Mouse (Mus musculus) kidney, embryonic 16.5 days (tissue): ENCODE data around the gene Mvb12a. TPM values are rescaled to one million over a fixed set of nuclear protein-coding genes. Genes with fewer than 3 reads are reported as not detected.
"Not testable (repeated sequence)": the region's sequence is repeated elsewhere in the genome, so short reads cannot be mapped to it uniquely, and the experiment has no call there.

ENCODE experiments used
- ATAC-seq: fragments of 200-750 bp; cut with Nextera tagmentation; 2 replicates; pipeline ENCODE4 v1.8.0; 2017; ENCODE audit warnings: moderate TSS enrichment; ENCODE audit not compliant: low FRiP score, low TSS enrichment
- H3K27ac ChIP-seq: fragments of 300-500 bp; sonication (generic); 2 replicates; pipeline ENCODE4 v1.5.1; 2014; ENCODE audit warnings: low read length
- H3K27me3 ChIP-seq: fragments of 300-500 bp; sonication (generic); 2 replicates; pipeline ENCODE4 v1.6.1; 2014; ENCODE audit warnings: low read length, control low read depth, mixed read lengths; ENCODE audit not compliant: insufficient read depth
- H3K36me3 ChIP-seq: fragments of 300-500 bp; sonication (generic); 2 replicates; pipeline ENCODE4 v1.6.1; 2014; ENCODE audit warnings: low read length, control low read depth, mixed read lengths; ENCODE audit not compliant: insufficient read depth
- H3K4me1 ChIP-seq: fragments of 300-500 bp; sonication (generic); 2 replicates; pipeline ENCODE4 v1.6.1; 2014; ENCODE audit warnings: low read length, control low read depth, mixed read lengths; ENCODE audit not compliant: insufficient read depth
- H3K4me2 ChIP-seq: fragments of 300-500 bp; sonication (generic); replicated peaks from 2 replicates; pipeline ENCODE4 v1.6.1; 2014; ENCODE audit warnings: low read depth, low read length
- H3K4me3 ChIP-seq: fragments of 300-500 bp; sonication (generic); 2 replicates; pipeline ENCODE4 v1.5.1; 2014; ENCODE audit warnings: mild to moderate bottlenecking, low read length
- H3K9ac ChIP-seq: fragments of 300-500 bp; sonication (generic); replicated peaks from 2 replicates; pipeline ENCODE4 v1.6.1; 2014; ENCODE audit warnings: low read length
- H3K9me3 ChIP-seq: fragments of 300-500 bp; sonication (generic); 2 replicates; pipeline ENCODE4 v1.6.1; 2016; ENCODE audit warnings: low read length, control low read depth
- WGBS: fragments of 180-500 bp; shearing (Covaris S2); extraction: QIAGEN DNeasy Blood & Tissue Kit; methylation state at CpG from one replicate; pipeline ENCODE4 v1.1.7; 2014; 5-methylcytosine and 5-hydroxymethylcytosine counted together
- polyA plus RNA-seq: library from polyadenylated mRNA; unstranded; fragments of >200 nt; fragmentation: Nextera tagmentation; extraction: Ambion mirVana; gene quantifications from 2 replicates; pipeline ENCODE4 v1.2.1, GENCODE M21; 2015

Mvb12a gene
- polyA plus RNA-seq, 1 experiment from 2014 or later, result 118 TPM

DNA sequence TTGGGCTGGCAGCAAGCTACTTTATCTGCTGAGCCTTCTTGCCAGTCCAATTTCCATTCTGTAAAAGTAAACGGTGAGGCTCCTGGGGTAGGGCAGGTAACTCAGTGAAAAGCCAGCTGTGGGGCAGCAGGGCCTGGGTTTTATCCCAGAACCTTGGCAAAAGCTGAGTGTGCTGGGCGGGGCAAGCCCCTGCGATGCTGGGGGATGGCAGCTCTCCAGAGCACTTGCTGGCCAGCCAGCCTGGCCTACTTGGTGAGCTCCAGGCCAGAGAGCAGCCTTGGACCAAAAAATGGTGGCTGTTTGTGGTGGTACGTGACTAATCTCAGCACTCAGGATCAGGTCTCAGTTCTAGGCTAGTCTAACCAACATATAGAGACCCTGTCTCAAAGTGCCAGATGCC, 36.7 kb upstream of the Mvb12a start:
- Histone ChIP-seq H3K4me1 (peaks cover 6% of the 10 kb centered on the region), H3K36me3 (no peaks in the 10 kb centered on the region), H3K27ac (no peak overlapping the region), H3K9ac (no peak overlapping the region), H3K9me3 (no peaks in the 10 kb centered on the region), H3K4me3 (no peak overlapping the region), H3K4me2 (no peak overlapping the region), H3K27me3 (peaks cover 41% of the 10 kb centered on the region)
- 77% methylated on average over 4 of the region's 4 CpGs for WGBS
- no peak for ATAC-seq

DNA sequence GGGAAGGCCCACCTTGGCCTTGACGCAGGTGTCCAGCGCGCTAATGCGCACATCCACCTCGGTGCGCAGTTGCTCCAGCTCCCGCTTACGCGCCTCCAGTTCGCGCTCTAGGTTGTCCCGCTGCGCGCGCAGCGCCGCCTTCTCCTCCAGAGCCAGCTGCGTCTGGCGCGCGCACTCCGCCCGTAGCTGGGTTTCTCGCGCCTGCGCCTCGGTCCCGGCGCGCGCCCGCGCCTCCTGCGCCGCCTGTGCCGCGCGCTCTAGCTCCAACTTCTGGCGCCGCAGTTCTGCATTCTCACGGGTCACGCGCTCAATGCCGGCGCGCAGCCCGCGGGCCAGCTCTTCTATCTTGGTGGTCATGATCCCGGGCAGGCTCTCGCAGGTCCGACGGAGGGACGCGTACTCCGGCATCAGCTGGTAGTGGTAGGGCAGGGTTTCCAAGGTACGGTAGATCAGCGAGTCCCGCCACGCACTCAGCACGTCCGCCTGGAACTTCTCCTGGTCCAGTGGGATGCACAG, 35.1 kb upstream of the Mvb12a start:
- Histone ChIP-seq H3K4me2 (peak overlapping the region; percentile 89), H3K9me3 (no peaks in the 10 kb centered on the region), H3K27me3 (peaks cover 41% of the 10 kb centered on the region), H3K4me3 (peak overlapping the region; percentile 56), H3K27ac (no peak overlapping the region), H3K9ac (peak overlapping the region; percentile 67), H3K36me3 (no peaks in the 10 kb centered on the region), H3K4me1 (peaks cover 6% of the 10 kb centered on the region)
- peak; percentile 72; the same call in 1 of the 2 replicates for ATAC-seq
- under 1% methylated on average over 61 of the region's 61 CpGs for WGBS

DNA sequence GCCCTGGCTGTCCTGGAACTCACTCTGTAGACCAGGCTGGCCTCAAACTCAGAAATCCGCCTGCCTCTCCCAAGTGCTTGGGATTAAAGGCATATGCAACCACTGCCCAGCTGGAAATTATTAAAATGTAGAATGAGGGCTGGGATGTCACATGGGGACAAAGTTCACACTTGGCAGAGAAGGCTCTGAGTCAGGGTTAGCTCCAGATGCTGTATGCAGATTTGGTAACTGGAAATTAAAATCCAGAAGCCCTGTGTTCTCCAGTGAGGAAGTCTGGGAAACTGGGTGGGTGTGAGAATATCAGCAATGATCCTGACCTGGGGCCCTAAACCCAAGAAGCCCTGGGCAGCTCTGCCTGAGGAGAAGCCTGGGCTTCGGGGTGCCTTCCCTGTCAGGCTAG, 33.4 kb upstream of the Mvb12a start:
- 0 out of 2 replicates have a peak overlapping the region, but pooled peaks have one; percentile 26 for H3K9ac ChIP-seq
- peaks cover 6% of the 10 kb centered on the region for H3K4me1 ChIP-seq
- no peak overlapping the region for H3K27ac ChIP-seq
- WGBS, result 76% methylated on average over 2 of the region's 2 CpGs
- H3K4me2 ChIP-seq, result peak overlapping the region; percentile 89
- peaks cover 41% of the 10 kb centered on the region for H3K27me3 ChIP-seq
- peak overlapping the region; percentile 38 for H3K4me3 ChIP-seq
- H3K36me3 ChIP-seq, result no peaks in the 10 kb centered on the region
- no peaks in the 10 kb centered on the region for H3K9me3 ChIP-seq
- no peak for ATAC-seq

DNA sequence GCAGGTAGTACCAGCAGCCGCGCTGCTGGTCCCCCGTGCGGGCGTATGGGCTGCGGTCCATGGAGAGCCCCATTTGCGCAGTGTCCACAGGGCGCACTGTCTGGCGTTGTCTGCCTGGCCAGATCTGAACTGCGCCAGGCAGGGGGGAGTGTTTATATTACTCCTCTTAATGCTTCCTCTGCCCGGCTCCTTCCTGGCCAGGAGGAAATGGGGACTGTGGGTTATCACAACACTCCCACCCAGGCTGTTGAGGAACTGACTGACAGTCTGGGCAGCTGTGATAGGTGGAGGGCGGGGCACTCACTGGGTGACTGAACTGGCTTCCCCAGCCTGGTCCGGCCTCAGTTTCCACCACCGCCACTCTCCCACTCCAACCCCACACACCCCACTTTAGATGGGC, 31.1 kb upstream of the Mvb12a start, which contains the start of gene Plvap:
Gene Plvap, minus strand, starts transcription at position 109 of the 400 bp plus-strand sequence.
- peak; percentile 71 for ATAC-seq
- peak within 1 kb of the TSS; percentile 24; the same call in 1 of the 2 replicates for H3K27ac ChIP-seq
- peaks cover 7% of the 10 kb centered on the region for H3K4me1 ChIP-seq
- peak within 1 kb of the TSS; percentile 39 for H3K9ac ChIP-seq
- 33% methylated on average over 13 of the region's 14 CpGs for WGBS
- no peaks in the 10 kb centered on the region for H3K36me3 ChIP-seq
- peaks cover 30% of the 10 kb centered on the region for H3K27me3 ChIP-seq
- no peaks in the 10 kb centered on the region for H3K9me3 ChIP-seq
- peak within 1 kb of the TSS; percentile 89 for H3K4me2 ChIP-seq
- H3K4me3 ChIP-seq, result peak within 1 kb of the TSS; percentile 38

DNA sequence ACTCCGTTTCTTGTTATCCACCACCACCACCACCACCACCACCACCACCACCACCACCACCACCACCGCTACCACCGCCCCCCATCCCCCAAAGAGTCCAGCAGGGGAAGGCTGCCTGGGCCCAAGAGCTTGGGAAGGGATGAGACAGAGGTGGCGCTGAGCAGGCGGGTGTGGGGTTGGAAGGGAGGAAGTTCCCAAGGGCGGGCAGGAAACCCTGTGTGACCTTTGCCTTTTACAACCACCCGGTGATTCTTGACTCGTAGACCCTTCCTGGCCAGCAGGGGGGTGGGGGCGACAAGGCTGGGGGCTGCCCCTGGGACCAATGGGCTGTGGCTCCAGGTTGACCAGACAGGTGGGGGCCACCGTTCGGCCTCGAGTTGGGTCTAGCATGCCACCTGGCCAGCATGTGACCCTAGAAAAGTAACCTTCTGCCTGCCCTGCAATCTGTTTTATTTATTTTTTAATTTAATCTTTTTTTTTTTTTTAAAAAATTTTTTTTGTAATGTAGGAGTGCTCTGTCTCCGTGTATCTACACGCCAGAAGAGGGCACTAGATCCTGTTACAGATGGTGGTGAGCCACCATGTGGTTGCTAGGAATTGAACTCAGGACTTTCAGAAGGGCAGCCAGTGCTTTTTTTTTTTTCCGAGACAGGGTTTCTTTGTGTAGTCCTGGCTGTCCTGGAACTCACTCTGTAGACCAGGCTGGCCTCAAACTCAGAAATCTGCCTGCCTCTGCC, 29.5 kb upstream of the Mvb12a start:
- WGBS, result 54% methylated on average over 12 of the region's 15 CpGs
- Histone ChIP-seq H3K27me3 (peaks cover 14% of the 10 kb centered on the region), H3K4me1 (peaks cover 7% of the 10 kb centered on the region; the same call in 1 of the 2 replicates), H3K36me3 (no peaks in the 10 kb centered on the region), H3K9me3 (no peaks in the 10 kb centered on the region), H3K4me3 (no peak overlapping the region), H3K27ac (no peak overlapping the region), H3K9ac (no peak overlapping the region), H3K4me2 (no peak overlapping the region)
- ATAC-seq, result 0 out of 2 replicates have a peak, but pooled peaks have one; percentile 17

DNA sequence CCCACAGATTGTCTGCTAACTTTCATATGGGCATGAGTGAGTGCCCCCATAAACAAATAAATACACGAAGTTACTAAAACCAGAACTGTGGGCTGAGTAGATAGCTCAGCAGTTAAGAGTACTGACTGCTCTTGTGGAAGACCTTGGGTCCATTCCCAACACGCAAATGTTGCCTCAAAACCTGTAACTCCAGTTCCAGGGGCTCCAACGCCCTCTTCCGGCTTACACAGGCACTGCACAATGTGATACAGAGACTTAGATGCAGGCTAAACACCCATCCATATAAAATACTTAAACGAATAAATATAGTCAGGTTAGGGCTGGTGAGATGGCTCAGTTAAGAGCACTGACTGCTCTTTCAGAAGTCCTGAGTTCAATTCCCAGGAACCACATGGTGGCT, 27.7 kb upstream of the Mvb12a start:
- 0 out of 2 replicates have a peak, but pooled peaks cover 3% of the 10 kb centered on the region for H3K27me3 ChIP-seq
- H3K27ac ChIP-seq, result no peak overlapping the region
- no peak overlapping the region for H3K4me2 ChIP-seq
- peaks cover 7% of the 10 kb centered on the region; the same call in 1 of the 2 replicates for H3K4me1 ChIP-seq
- WGBS, result 66% methylated on average over 5 of the region's 5 CpGs
- H3K36me3 ChIP-seq, result no peaks in the 10 kb centered on the region
- H3K9ac ChIP-seq, result no peak overlapping the region
- no peaks in the 10 kb centered on the region for H3K9me3 ChIP-seq
- no peak overlapping the region for H3K4me3 ChIP-seq
- no peak for ATAC-seq

DNA sequence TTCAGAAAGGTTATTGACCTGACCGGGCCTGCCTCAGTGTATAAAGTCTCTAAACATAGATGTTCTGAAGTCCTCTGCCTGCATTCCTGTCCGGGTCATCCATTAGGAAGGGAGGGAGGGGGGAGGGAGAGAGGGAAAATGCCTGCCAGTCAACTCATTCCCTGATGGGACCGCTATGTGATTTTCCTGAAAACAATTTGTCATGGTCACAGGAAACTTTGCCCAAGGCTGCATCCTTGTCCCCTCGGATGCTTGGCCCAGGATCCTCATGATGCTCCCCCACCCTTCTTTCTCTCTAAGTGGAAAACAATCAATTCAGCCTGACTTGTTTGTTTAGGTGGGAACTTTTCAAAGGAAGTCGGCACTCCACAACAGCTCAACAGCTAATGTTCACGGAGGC, 25.9 kb upstream of the Mvb12a start:
- H3K9me3 ChIP-seq, result no peaks in the 10 kb centered on the region
- no peaks in the 10 kb centered on the region for H3K36me3 ChIP-seq
- 19% methylated on average over 6 of the region's 6 CpGs for WGBS
- H3K4me1 ChIP-seq, result peaks cover 9% of the 10 kb centered on the region; the same call in 1 of the 2 replicates
- H3K27ac ChIP-seq, result peak overlapping the region; percentile 57; the same call in 1 of the 2 replicates
- no peak for ATAC-seq
- H3K4me2 ChIP-seq, result no peak overlapping the region
- no peak overlapping the region for H3K4me3 ChIP-seq
- H3K27me3 ChIP-seq, result no peaks in the 10 kb centered on the region
- no peak overlapping the region; the same call in 1 of the 2 replicates for H3K9ac ChIP-seq

DNA sequence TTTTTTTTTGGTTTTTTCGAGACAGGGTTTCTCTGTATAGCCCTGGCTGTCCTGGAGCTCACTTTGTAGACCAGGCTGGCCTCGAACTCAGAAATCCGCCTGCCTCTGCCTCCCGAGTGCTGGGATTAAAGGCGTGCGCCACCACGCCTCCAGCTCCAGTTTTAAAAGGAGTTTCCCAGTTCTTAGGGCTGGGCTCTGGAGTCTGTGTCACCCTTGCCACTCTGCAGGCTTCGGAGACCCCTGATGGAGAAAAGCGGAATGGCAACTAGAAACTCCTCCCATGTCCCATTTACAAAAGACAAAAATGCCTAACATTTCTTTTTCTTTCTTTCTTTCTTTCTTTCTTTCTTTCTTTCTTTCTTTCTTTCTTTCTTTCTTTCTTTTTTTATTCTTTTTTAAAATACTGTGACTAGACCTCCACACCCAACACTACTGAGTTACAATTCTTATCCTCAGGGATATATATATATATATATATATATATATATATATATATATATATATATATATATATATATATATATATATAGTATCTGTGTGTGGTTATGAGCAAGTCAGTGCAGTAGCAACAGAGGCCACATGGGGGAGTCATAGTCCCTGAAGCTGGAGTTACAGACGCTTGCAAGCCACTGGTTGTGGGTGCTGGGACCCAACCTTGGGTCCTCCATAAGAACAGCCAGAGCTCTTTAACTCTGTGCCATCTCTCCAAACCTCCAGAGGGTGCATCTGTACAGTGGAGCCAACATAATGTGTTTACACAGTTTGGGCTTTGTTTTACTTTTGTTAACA, 23.5 kb upstream of the Mvb12a start:
- not testable (repeated sequence) for ATAC-seq, H3K27me3 ChIP-seq

DNA sequence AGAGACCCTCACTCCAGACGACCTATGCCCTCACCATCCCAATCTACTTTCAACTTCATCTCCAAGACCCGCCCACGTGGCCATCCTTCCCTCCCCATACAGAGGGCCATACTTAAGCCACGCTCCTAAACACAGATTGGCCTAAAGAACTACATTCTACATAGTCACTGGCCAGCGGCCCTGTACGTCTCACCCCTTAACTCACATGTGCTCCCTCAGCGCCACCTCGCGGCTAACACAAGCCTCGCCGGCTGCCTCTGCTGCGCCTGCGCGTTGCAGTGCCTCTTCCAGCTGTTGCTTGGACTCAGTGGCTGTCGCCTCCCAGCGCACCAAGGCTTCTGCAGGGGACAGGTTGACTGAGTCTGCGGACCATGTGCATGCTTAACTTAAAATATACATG, 21.1 kb upstream of the Mvb12a start:
- H3K9me3 ChIP-seq, result no peaks in the 10 kb centered on the region
- no peak overlapping the region for H3K27ac ChIP-seq
- H3K4me2 ChIP-seq, result peak overlapping the region; percentile 24
- H3K36me3 ChIP-seq, result no peaks in the 10 kb centered on the region
- no peak overlapping the region for H3K9ac ChIP-seq
- 2% methylated on average over 17 of the region's 17 CpGs for WGBS
- ATAC-seq, result peak; percentile 93
- peaks cover 23% of the 10 kb centered on the region for H3K4me1 ChIP-seq
- no peak overlapping the region for H3K4me3 ChIP-seq
- peaks cover 16% of the 10 kb centered on the region for H3K27me3 ChIP-seq

More for the DNA sequence above, 23.5 kb upstream of the Mvb12a start:
- not testable (repeated sequence) for H3K9ac ChIP-seq, H3K36me3 ChIP-seq, H3K27ac ChIP-seq, H3K4me3 ChIP-seq, H3K4me2 ChIP-seq, H3K9me3 ChIP-seq
- 31% methylated on average over 10 of the region's 10 CpGs for WGBS
- H3K4me1 ChIP-seq, result peaks cover 10% of the 10 kb centered on the region; the same call in 1 of the 2 replicates
